In genomic region chr6:99950811-99951210, GRCm38 (mm10) we compare ENCODE assay signal across 20 mouse cellular contexts.
"Had no signal": no experiment of that assay in that cellular context is flagged by ENCODE, and none has a peak within 500 bp of the region (broad histone marks: within the 10 kb centered on the region; RNA-seq: fewer than 3 reads in every experiment).

No protein-coding gene starts in this region.

- H3K4me2 ChIP-seq: kidney, embryonic 15.5 days; limb, embryonic 12.5 days; limb, embryonic 15.5 days; liver, embryonic 11.5 days; midbrain, embryonic 11.5 days; neural tube, embryonic 13.5 days had no signal

- H3K27ac ChIP-seq: kidney, embryonic 15.5 days; limb, embryonic 12.5 days; limb, embryonic 15.5 days; liver, embryonic 14.5 days; neural tube, embryonic 13.5 days had no signal

- H3K4me1 ChIP-seq: limb, embryonic 15.5 days had no signal

- H3K4me3 ChIP-seq: kidney, embryonic 15.5 days; limb, embryonic 12.5 days; limb, embryonic 15.5 days; myocyte; neural tube, embryonic 13.5 days had no signal

- H3K9me3 ChIP-seq: kidney, embryonic 15.5 days; limb, embryonic 12.5 days; limb, embryonic 15.5 days; neural tube, embryonic 13.5 days had no signal

- ATAC-seq: liver, postnatal 0 days; midbrain, embryonic 16.5 days had no signal

- H3K9ac ChIP-seq: kidney, embryonic 15.5 days; limb, embryonic 12.5 days; limb, embryonic 15.5 days; liver, embryonic 14.5 days; liver, postnatal 0 days; neural tube, embryonic 13.5 days had no signal

- DNase-seq: kidney, adult 11 months; kidney, adult 8-10 months; kidney, postnatal 10 days; kidney, postnatal 36 days; left cerebral cortex, postnatal 4 days; liver, postnatal 0 days; lung, postnatal 14 days; lung, postnatal 4 days; retina, postnatal 1 day; thymus, adult 18-20 months; thymus, postnatal 36 days had no signal

- H3K36me3 ChIP-seq: kidney, embryonic 15.5 days; limb, embryonic 12.5 days; limb, embryonic 15.5 days; neural tube, embryonic 13.5 days had no signal
